Mouse (Mus musculus) thymus, adult 18-20 months (tissue): ENCODE measurements around the gene Lrrc8b.

ENCODE experiments used
- DNase-seq, 2 experiments: peaks; one replicate each; pipeline ENCODE4 v3.0.0; 2022; ENCODE audit warnings: mixed read lengths in 2 of 2

Gene Lrrc8b

DNA sequence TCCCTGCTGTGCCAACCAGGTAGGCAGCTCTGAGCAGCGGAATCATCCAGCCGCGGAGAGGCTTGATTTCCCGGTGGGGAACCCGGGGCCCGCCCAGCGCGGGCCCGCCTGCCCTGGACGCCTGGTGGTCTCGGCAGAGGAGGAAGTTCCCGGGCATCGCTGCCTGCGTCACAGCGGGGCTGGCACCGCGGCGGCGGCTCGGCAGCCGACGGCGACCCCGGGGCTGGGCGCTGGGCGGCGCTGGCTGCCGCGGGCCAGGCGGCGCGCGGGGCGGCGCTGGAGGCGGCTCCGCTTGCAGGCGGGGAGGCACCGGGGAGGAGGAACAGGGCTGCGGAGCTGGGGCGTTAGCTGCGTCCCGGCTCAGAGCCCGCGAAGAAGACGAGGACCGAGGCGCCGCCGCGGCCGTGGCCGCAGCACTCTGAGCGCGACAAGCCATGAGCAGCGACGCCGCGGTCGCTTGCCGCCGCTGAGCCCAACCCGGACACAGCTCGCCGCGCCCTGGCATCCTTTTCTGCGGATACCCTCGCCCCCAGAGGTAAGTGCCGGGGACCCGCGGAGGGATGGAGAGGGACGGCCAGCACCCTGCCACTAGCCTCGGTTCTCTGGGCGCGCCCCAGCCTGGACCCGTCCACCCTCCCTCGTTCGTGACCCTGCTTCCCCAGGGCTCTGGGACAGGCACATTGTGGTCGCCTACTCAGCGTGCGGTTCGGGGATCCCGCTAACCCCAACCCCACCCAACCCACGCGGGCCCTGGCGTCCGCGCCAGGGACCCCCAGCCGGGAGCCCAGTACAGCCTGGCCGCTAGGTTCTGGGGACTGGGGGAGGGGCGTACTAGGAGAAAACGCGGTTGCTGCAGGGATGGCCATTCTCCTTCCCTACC lies 103.8 kb downstream of the Lrrc8b start, which contains the start of gene Lrrc8c:
Lrrc8c (plus strand) TSS at position 293 of the 880 bp plus-strand sequence.
- DNase-seq = peak; percentile 85 to 89

DNA sequence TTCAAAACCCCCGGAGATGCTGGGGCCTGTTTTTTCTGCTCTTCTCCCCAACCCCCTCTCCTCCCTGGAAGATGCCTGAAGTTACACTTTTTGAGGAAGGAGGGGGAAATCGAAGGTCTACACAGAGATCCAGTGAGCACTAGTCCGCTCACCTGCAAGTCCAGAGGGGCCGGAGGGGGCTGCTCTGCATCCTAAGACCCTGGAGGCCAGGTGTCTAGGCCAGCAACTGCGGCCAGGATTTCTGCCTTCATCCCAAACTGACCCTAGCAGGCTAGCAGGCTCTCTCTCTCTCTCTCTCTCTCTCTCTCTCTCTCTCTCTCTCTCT lies 104.4 kb downstream of the Lrrc8b start:
- no peak for DNase-seq

DNA sequence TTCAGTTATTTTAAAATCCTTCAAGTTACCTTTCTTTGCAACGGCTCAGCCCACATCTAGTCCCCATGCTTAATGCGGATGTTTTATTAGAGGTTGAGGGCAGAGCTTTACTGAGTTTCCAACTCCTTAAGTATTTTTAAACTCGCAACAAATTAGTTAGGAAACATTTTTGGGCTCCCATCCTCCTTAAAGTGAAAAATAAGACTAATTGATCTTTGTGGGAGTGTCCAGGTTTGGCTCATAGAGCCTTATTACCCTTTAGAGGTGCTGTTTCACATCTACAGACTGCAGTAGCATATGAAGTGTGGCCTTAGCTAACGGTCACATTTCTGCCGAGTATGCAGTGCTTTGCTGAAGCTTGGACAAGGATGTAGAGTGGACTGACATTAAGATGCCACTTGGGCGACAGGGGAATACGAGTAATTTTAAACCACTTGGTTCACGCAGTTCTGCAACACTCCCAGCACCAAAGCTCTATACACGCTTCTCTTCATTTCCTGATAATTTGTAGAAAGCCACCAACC lies 104.9 kb downstream of the Lrrc8b start:
- no peak for DNase-seq

DNA sequence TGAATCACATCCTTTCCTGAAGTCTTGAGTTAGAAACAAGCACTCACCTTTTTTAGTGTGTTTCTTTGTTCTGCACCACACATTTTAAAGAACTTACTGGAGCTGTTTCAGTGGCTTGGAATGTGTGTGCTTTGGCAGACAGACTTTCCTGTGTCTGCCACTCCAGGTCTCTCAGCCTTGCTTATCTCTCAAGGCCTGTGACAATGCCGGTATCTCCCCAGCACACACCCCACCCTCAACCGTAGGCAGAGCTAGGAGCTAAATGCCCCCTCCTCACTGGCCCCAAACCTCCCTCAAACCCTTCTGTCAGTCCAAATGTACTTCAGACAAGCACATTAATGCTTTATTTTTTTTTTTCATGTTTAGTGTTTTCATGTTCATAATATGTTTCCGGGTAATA lies 107.9 kb downstream of the Lrrc8b start:
- no peak for DNase-seq

DNA sequence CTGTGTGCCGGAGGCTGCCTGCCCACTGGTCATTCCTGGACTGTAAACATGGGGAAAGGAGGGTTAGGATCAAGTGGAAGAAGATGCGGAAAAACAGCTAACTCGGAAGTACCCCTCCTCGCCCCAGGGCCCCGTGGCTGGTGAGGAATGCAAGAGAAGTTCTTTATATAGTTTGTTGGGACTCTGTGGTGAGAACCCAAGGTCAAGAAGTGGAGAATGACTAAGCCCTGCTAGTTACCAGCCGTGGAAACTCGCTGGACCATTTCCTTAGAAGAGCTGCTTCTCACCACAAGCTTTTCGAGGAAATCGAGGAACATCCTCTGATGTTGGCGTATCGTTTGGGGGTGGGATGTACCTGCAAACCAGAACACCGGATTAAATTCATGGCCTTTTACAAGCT lies 109.4 kb downstream of the Lrrc8b start:
- DNase-seq = no peak

DNA sequence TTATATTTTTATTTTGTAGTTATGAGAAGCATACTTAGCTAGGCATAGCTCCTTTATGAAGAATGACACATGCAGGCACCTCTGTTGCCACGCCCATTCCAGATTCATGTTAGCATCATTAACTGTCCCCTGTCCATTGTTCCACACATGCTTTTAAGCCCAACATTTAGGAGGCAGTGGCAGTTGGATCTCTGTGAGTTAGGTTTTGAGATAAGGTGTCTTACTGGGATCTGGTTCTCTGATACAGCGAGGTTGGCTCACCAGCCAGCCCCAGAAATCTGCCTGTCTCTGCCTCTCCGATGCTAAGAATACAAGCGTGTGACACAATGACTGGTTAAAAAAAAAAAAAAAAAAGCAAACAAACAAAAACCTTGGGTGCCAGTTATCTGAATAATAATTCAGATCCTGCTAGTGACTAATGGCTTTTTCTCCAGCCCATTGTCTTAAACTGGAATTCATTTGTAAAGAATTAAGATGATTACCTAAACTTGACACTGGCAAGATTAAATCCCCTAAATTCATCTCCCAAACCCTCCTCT lies 110.6 kb downstream of the Lrrc8b start:
- no peak for DNase-seq

DNA sequence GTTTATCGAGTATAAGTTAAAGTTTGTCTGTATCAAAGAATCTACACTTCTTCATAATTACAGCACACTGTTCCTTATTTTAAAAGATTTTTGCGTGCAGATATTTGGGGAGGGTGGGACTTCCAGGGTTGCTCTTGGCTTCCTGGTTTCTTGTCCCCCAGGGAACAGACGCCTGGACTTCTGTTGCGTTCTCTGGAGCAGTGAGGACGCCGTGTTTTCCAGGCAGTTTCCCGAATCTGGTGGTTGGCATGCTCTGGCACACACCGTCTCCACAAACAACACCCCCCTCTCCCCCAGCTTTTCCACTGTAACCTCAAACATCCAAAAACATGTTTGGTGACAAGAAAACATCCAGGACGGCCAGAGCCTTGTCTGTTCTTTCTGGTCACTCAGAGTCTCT lies 111.2 kb downstream of the Lrrc8b start:
- no peak for DNase-seq

DNA sequence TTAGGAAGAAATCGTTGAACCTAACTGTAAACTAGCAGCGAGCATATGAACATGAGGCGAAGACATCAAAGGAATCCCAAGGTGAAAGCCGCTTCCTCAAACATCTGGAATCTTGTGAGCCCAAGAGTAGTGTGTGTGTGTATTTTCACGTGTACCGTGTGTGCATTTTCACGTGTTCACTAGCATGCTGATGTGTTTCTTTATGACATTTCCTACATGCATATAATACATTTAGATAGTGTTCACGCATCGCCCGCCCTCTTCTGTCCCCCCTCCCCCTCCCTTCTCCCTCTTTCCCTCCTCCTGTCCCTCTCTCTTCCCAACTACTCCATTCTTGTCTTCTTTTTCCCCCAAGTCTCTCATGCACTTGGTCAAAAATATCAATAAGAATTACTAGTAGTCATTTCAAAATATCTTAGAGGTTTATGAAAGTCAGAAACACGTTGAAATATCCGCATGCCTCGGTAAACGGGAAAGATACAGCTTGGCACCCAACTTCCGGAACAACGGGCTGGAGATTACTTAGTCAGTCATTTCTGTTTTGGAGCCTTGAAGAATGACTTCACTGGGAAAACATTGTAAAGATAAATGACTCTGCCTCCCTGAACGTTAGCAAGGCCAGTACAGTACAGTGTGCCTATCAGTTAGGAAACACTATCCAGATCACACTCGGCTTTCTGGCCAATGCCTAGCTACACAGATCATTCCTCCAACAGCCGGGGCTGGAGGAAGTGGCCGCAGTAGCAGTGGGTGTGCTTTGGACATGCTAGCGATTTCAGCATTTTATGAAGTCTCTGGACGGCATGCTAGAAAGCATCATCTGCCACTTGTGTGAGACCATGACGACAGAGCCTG lies 112.1 kb downstream of the Lrrc8b start:
- no peak for DNase-seq

DNA sequence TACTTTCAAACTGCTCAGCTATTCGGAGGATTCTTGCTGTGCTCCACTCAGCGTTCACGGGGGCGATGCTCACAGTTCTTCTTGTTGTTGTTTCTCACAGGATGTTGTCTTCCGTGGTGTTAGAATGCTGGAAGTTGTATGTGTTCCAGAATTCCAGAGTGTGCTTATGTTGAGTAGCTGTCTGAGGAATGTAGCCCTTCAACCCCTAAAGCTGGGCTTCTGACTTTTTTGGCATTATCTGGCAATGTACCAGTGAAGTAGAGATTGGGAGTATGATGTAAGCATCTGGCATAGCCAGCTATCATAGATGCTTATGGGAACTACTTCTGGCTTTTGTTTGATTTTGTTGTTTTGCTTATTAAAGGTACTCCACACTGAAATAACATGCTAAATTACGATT lies 115.0 kb downstream of the Lrrc8b start:
- DNase-seq = no peak

DNA sequence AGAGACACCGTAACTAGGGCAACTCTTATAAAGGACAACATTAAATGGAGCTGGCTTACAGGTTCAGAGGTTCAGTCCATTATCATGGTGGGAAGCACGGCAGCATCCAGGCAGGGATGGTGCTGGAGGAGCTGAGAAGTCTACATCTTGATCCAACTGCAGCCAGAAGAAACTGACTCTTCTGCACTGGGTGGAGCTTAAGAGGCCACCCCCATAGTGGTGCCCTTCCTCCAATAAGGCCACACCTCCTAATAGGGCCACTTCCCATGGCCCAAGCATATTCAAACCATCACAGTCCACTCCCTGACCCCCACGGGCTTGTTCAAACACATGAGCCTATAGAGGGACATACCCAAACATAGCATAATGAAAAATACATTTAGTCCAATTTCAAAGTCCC lies 119.6 kb downstream of the Lrrc8b start:
- no peak for DNase-seq

DNA sequence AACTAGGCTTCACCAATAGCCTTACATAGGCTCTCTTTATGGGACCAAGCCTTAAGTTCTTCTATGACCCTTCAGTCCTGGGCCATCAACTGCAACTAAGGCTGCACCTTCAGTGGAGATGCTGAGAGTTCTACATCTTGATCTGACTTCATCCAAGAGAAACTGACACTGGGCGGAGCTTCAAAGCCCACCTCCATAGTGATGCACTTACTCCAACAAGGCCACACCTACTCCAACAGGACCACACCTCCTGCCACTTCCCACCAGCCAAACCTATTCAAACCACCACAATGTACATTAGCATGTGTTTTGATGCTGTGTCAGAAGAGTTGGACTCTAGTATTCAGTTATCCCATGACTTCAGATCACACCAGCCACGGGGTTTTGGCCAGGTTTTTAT lies 120.6 kb downstream of the Lrrc8b start:
- DNase-seq = no peak

DNA sequence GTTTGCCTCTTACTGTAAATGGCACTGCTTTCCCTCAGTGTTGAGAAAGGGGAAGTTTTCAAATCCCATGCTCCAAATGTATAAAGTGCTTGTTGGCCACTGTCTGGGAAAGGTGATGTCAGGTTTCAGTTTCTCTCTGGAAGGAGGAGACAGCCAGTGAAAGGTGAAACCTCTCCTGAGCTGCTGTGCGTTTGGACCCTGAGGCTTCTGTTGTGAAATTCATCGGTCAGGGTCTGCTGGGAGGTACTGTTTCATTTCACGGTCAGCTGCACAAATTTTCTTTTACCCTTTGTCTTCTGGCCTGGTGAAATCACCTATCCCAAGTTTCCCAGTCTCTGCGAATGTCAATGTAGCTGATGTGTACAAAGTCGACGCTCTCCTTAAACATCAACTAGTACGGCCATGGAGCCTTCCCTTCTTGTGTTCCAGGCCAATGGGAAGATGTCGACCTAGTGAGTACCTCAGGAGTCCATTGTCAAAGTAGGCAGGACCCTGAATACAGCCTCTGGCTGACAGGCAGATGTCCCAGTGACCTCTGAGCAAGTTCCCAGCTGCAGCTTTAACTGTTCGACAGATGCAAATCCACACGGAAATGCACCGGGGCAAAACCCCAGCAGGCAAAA lies 121.6 kb downstream of the Lrrc8b start:
- no peak for DNase-seq
